Mouse (Mus musculus): ENCODE results near the gene Npw. TPM values are rescaled to one million over a fixed set of nuclear protein-coding genes. Genes with fewer than 3 reads are reported as not detected.

Npw gene
- not detected for polyA plus RNA-seq (2021)

GRCm38 (mm10) chr17:24658017-24658758 is at the start of gene Npw:
TSS of gene Npw (minus strand) at chr17:24658457.
- POLR2A ChIA-PET: interaction anchor here (1.0 kb wide), 1 partner anchor 11 kb away, joined by 3 read pairs; no protein-coding TSS in a partner anchor
- ATAC-seq (no peak), DNase-seq (ENCODE audit: low read depth, low spot score) (no peak)
- H3K27me3 ChIP-seq: peaks cover 9% of the 10 kb centered on the region
- CTCF ChIA-PET: interaction anchor here (1.2 kb wide), 1 partner anchor 11 kb away, joined by 4 read pairs; the partner anchor contains the start of gene Zfp598
- TF ChIP-seq CTCF (IDR thresholded peaks at IDR 0.05): no peak
- in situ Hi-C loops (cut with MboI; ENCODE audit: low pct_unique_long_range_greater_than_20kb): loop anchor here (10.0 kb wide), 1 partner anchor 193 kb away; no protein-coding TSS in a partner anchor

DNA sequence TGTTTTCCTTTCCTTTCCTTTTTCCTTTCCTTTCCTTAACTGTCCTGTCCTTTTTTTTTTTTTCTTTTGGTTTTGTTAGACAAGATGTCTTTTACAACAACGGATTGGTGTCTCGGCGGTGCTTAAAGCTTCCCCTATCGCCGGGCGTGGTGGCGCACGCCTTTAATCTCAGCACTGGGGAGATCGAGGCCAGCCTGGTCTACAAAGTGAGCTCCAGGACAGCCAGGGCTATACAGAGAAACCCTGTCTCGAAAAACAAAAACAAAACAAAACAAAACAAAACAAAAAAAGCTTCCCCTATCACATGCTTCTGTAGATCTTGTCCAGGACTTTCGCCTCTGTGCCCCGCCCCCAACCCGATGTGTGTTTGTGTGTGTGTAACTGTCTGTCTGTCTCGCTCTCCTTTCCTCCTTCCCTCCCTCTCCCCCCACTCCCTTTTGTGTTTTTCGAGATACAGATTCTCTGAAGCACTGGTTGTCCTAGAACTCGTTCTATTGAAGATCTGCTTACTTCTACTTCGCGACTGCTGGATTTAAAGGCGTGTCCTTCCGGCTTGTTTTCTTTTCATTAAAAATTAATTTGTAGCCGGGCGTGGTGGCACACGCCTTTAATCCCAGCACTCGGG is 49.7 kb upstream of the Npw start:
- no peaks in the 10 kb centered on the region for H3K27me3 ChIP-seq
- ATAC-seq (no peak), DNase-seq (ENCODE audit: low read depth, low spot score) (no peak)
- CTCF ChIA-PET: interaction anchor here (1.0 to 1.4 kb wide), 2 partner anchors 17 to 79 kb away, joined by 3 read pairs; no protein-coding TSS in a partner anchor
- TF ChIP-seq CTCF (IDR thresholded peaks at IDR 0.05): no peak
- in situ Hi-C loops (cut with MboI; ENCODE audit: low pct_unique_long_range_greater_than_20kb): no loop called here
- POLR2A ChIA-PET: interaction anchor here (0.9 to 2.3 kb wide), 3 partner anchors 10 to 38 kb away, joined by 3 to 11 read pairs (median 4); partner anchors contain the start of gene Zfp598

DNA sequence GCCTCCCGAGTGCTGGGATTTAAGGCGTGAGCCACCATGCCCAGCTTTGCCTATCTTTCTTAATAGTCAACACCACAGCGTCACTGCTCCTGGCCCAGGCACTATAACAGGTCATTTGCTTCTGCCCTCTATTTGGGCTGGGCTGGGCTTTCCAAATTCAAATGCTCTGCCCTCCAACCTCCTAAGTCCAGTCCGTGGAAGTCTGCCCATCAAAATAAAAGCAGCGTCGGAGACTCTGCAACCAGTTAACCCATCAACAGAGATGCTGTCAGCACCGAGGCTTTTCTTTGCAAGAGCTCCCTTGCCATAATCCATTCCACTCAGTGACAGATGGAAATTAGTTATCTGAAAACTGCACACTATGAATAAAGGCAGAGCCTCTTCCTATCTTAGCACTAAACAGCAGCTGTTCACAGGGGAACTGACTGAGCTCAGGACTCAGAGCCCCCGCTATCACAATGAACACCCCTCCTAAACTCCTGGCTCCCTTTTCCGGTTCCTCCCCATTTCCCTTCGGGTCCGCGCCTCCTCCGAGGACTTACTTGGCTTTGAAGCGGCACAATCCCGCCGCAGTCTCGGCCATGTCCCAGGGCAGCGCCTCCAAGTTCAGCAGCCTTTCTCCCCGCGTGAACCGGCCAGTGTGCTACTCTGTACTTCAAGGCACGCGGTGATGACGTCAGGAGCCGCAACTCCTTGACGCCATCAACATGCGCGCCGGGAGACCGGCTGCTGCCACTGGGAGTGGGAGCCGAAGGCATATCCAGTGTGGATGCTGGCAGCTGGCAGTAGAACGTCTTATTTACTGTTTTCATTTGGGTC is 48.9 kb upstream of the Npw start, which contains the start of gene Tbl3:
TSS of gene Tbl3 (minus strand) at position 679 of the 819 bp plus-strand sequence.
- ChIA-PET CTCF (interaction anchor here (1.0 to 2.1 kb wide), 2 partner anchors 36 to 79 kb away, joined by 3 to 4 read pairs; no protein-coding TSS in a partner anchor), POLR2A (interaction anchor here (0.5 to 2.3 kb wide), 5 partner anchors 10 to 37 kb away, joined by 3 to 11 read pairs (median 3); partner anchors contain the start of gene Zfp598)
- ATAC-seq (peak; percentile 42), DNase-seq (ENCODE audit: low read depth, low spot score) (peak; percentile 71)
- TF ChIP-seq CTCF (IDR thresholded peaks at IDR 0.05): no peak
- in situ Hi-C loops (cut with MboI; ENCODE audit: low pct_unique_long_range_greater_than_20kb): no loop called here
- no peaks in the 10 kb centered on the region for H3K27me3 ChIP-seq

GRCm38 (mm10) chr17:24705821-24706220 is 47.6 kb upstream of the Npw start:
- ATAC-seq (no peak), DNase-seq (ENCODE audit: low read depth, low spot score) (no peak)
- no peaks in the 10 kb centered on the region for H3K27me3 ChIP-seq
- ChIA-PET CTCF (interaction anchor here (1.0 to 2.1 kb wide), 2 partner anchors 15 to 34 kb away, joined by 3 to 4 read pairs; no protein-coding TSS in a partner anchor), POLR2A (interaction anchor here (2.3 kb wide), 1 partner anchor 8 kb away, joined by 11 read pairs; no protein-coding TSS in a partner anchor)
- TF ChIP-seq CTCF (IDR thresholded peaks at IDR 0.05): no peak
- in situ Hi-C loops (cut with MboI; ENCODE audit: low pct_unique_long_range_greater_than_20kb): no loop called here

GRCm38 (mm10) chr17:24701251-24701650 is 43.0 kb upstream of the Npw start:
- POLR2A ChIA-PET: interaction anchor here (1.4 kb wide), 1 partner anchor 21 kb away, joined by 4 read pairs; no protein-coding TSS in a partner anchor
- CTCF ChIA-PET: no interaction called here
- no peak for DNase-seq (ENCODE audit: low read depth, low spot score)
- TF ChIP-seq CTCF (IDR thresholded peaks at IDR 0.05): no peak
- H3K27me3 ChIP-seq: no peaks in the 10 kb centered on the region
- ATAC-seq: no peak
- in situ Hi-C loops (cut with MboI; ENCODE audit: low pct_unique_long_range_greater_than_20kb): no loop called here

DNA sequence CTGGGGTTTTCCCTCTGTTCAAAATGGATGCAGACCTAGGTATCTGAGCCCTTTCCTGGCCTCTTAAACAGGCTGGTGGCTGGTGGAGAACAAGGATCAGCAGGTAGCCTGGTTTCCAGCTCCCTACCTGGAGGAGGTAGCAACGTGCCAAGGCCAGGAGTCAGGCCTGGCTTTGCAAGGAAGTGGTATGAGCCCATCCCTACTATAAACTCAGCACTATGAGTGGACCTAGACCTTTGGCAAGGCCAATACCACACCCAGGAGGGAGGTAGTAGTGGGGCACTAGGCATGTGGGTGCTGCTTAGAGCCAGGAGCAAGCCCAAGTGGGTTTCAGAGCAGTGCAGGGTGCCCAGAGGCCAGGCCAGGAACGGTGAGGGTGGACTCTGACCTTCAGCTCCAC is 41.2 kb upstream of the Npw start:
- in situ Hi-C loops (cut with MboI; ENCODE audit: low pct_unique_long_range_greater_than_20kb): no loop called here
- H3K27me3 ChIP-seq: no peaks in the 10 kb centered on the region
- ChIA-PET CTCF (no interaction called here), POLR2A (no interaction called here)
- TF ChIP-seq CTCF (IDR thresholded peaks at IDR 0.05): no peak
- ATAC-seq: no peak
- DNase-seq (ENCODE audit: low read depth, low spot score): no peak

DNA sequence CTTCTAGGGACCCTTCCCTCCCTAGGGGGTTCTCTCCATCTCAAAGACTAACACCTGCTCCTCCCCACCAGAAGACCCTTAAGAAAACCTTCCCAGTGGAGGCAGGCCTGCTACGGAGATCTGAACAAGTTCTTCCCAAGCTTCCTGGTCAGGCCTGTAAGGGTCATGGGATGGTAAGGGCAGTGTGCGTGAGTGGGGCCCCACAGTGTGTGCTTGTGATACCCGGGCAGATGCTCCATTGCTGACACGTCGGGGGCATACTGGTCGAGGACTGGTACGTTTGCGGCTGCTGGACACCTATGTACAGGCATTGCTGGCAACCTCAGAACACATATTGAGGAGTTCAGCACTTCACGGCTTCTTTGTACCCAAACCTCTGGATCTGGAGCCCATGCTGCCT is 40.5 kb upstream of the Npw start:
- ChIA-PET POLR2A (interaction anchor here (2.2 kb wide), 1 partner anchor 8 kb away, joined by 11 read pairs; the partner anchor contains the start of gene Tbl3), CTCF (no interaction called here)
- DNase-seq (ENCODE audit: low read depth, low spot score) (no peak), ATAC-seq (no peak)
- TF ChIP-seq CTCF (IDR thresholded peaks at IDR 0.05): no peak
- in situ Hi-C loops (cut with MboI; ENCODE audit: low pct_unique_long_range_greater_than_20kb): no loop called here
- no peaks in the 10 kb centered on the region for H3K27me3 ChIP-seq

DNA sequence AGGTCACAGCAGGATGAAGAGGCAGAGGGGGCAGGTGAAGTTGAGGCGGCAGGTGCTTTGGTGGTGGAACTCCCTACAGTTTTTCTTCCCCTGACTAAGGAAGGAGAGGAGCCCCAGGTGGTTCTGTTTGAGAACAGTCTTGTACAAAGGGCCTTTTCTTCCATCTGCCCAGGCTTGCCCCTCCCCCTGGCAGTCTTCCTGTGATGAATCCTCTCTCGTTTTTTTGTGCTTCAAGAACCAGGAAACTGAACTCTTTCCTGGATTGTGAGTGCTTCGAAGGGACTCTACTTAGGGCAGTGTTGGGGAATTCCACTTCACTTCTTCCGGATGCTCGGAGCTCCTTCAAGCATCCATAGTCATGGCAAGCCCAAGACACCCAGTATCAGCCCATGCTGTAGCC is 39.7 kb upstream of the Npw start:
- H3K27me3 ChIP-seq: no peaks in the 10 kb centered on the region
- in situ Hi-C loops (cut with MboI; ENCODE audit: low pct_unique_long_range_greater_than_20kb): no loop called here
- no peak for ATAC-seq
- no peak for TF ChIP-seq CTCF (IDR thresholded peaks at IDR 0.05)
- DNase-seq (ENCODE audit: low read depth, low spot score): no peak
- CTCF ChIA-PET: interaction anchor here (1.4 kb wide), 1 partner anchor 67 kb away, joined by 3 read pairs; no protein-coding TSS in a partner anchor
- POLR2A ChIA-PET: interaction anchor here (2.2 kb wide), 1 partner anchor 9 kb away, joined by 11 read pairs; the partner anchor contains the start of gene Tbl3

DNA sequence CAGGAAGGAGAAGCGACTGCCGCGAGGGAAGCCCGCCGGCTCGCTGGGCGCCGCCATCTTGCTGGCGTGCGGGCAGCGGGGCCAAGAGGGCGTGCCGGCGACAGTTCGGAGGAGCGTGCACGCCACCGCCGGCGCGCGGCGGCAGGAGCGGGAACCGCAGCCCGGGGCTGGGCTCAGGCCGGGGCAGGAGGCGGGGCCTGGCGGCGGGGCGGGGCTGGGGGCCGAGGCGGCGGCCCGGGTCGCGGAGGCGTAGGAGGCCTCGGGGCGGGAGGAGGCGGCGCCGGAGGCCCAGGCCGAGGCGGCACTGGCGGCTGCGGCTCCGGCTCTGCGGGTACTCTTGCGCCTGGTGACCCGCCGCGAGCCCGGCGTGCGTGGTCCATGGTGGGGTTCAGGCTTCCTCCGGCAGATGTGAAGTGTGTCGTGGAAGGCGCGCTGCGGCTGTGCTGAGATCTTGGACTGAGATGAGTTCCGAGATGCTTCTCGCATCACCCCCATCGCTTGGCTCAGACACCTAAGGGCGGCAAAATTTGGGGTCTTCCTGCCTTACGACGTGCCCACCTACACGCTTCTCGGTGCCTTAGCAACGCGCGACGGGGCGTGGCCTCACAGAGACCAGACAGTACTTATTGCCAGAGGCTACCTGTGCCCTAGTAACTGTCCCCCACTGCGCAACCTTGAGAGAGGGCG is 37.9 kb upstream of the Npw start, which contains the start of the genes Gfer and Noxo1:
TSS of gene Gfer (minus strand) at position 146 of the 687 bp plus-strand sequence.
TSS of gene Noxo1 (plus strand) at position 224 of the 687 bp plus-strand sequence.
- TF ChIP-seq CTCF (IDR thresholded peaks at IDR 0.05): no peak
- in situ Hi-C loops (cut with MboI; ENCODE audit: low pct_unique_long_range_greater_than_20kb): no loop called here
- ChIA-PET POLR2A (interaction anchor here (2.2 kb wide), 1 partner anchor 11 kb away, joined by 11 read pairs; the partner anchor contains the start of gene Tbl3), CTCF (no interaction called here)
- H3K27me3 ChIP-seq: no peaks in the 10 kb centered on the region
- DNase-seq (ENCODE audit: low read depth, low spot score) (no peak), ATAC-seq (peak; percentile 79)
